Mouse (Mus musculus) MEL (cell line): ENCODE measurements around the gene Hoxc10. TPM values are rescaled to one million over a fixed set of nuclear protein-coding genes. Genes with fewer than 3 reads are reported as not detected.

ENCODE experiments used
- DNase-seq: peaks from one replicate; pipeline ENCODE4 v3.0.0; 2011; ENCODE audit warnings: low read depth, low spot score
- H3K27ac ChIP-seq: 2 replicates; pipeline ENCODE4 v1.5.1; 2012; ENCODE audit warnings: low read depth, mild to moderate bottlenecking, control low read depth, low read length, moderate library complexity; ENCODE audit not compliant: control insufficient read depth
- H3K27me3 ChIP-seq, 2 experiments: fragments of 150-350 bp in 1 of 2; sonication (generic) in 1 of 2; 2 replicates each; pipeline ENCODE4 v1.6.1; 2012; ENCODE audit warnings: low read length in 2 of 2, mild to moderate bottlenecking in 2 of 2, improper control_type of control experiment in 1 of 2, moderate library complexity in 1 of 2; ENCODE audit not compliant: insufficient read depth in 2 of 2, control insufficient read depth in 1 of 2
- H3K36me3 ChIP-seq, 2 experiments: 2 replicates each; pipeline ENCODE4 v1.6.1; 2012 to 2014; ENCODE audit warnings: low read length in 2 of 2, improper control_type of control experiment in 1 of 2, inconsistent platforms in 1 of 2, mild to moderate bottlenecking in 1 of 2; ENCODE audit not compliant: insufficient read depth in 2 of 2, control insufficient read depth in 1 of 2
- H3K4me1 ChIP-seq, 2 experiments: fragments of 150-350 bp in 1 of 2; sonication (generic) in 1 of 2; 2 replicates each; pipeline ENCODE4 v1.6.1; 2012; ENCODE audit warnings: low read length in 2 of 2, improper control_type of control experiment in 1 of 2, mild to moderate bottlenecking in 1 of 2; ENCODE audit not compliant: insufficient read depth in 2 of 2, control insufficient read depth in 1 of 2
- H3K4me3 ChIP-seq, 2 experiments: fragments of 150-350 bp in 1 of 2; sonication (generic) in 1 of 2; 2 replicates each; pipeline ENCODE4 v1.5.1; 2012; ENCODE audit warnings: low read depth in 2 of 2, low read length in 2 of 2, mild to moderate bottlenecking in 2 of 2, moderate library complexity in 2 of 2, control low read depth in 1 of 2, improper control_type of control experiment in 1 of 2; ENCODE audit not compliant: control insufficient read depth in 1 of 2, insufficient read depth in 1 of 2
- H3K79me2 ChIP-seq: 2 replicates; pipeline ENCODE4 v1.6.1; 2012; ENCODE audit warnings: mild to moderate bottlenecking, low read length, moderate library complexity; ENCODE audit not compliant: control insufficient read depth, poor library complexity, insufficient read depth
- H3K9ac ChIP-seq: 2 replicates; pipeline ENCODE4 v1.6.1; 2012; ENCODE audit warnings: low read depth, mild to moderate bottlenecking, control low read depth, low read length, moderate library complexity; ENCODE audit not compliant: control insufficient read depth, poor library complexity, severe bottlenecking
- H3K9me3 ChIP-seq: fragments of 150-350 bp; sonication (generic); replicated peaks from 2 replicates; pipeline ENCODE4 v1.6.1; 2012; ENCODE audit warnings: mild to moderate bottlenecking, low read length, improper control_type of control experiment, moderate library complexity; ENCODE audit not compliant: insufficient read depth
- CHD1 ChIP-seq: IDR thresholded peaks from 2 replicates; pipeline ENCODE4 v1.6.1; 2012; ENCODE audit warnings: low read depth, mild to moderate bottlenecking, inconsistent platforms, low read length, improper control_type of control experiment
- CHD2 ChIP-seq: IDR thresholded peaks from 2 replicates; pipeline ENCODE4 v1.6.1; 2011; ENCODE audit warnings: low read length, improper control_type of control experiment
- CTCF ChIP-seq, 3 experiments: IDR thresholded peaks in 2 of 3; conservative IDR thresholded peaks in 1 of 3; 2 replicates each; pipeline ENCODE4 v1.5.1; 2011 to 2012; ENCODE audit warnings: low read length in 3 of 3, low read depth in 2 of 3, mild to moderate bottlenecking in 2 of 3, improper control_type of control experiment in 1 of 3, inconsistent platforms in 1 of 3, mixed read lengths in 1 of 3, moderate library complexity in 1 of 3; ENCODE audit not compliant: control insufficient read depth in 1 of 3, insufficient read depth in 1 of 3, poor library complexity in 1 of 3, severe bottlenecking in 1 of 3
- E2F4 ChIP-seq: IDR thresholded peaks from 2 replicates; pipeline ENCODE4 v1.6.1; 2011; ENCODE audit warnings: low read depth, low read length, improper control_type of control experiment, borderline replicate concordance
- EP300 ChIP-seq, 2 experiments: IDR thresholded peaks; 2 replicates each; pipeline ENCODE4 v1.6.1; 2011; ENCODE audit warnings: improper control_type of control experiment in 2 of 2, low read length in 2 of 2, low read depth in 1 of 2, mild to moderate bottlenecking in 1 of 2
- GABPA ChIP-seq: IDR thresholded peaks from 2 replicates; pipeline ENCODE4 v1.6.1; 2012; ENCODE audit warnings: low read depth, mild to moderate bottlenecking, inconsistent platforms, low read length, improper control_type of control experiment, moderate library complexity
- GATA1 ChIP-seq: IDR thresholded peaks from 2 replicates; pipeline ENCODE4 v1.6.1; 2011; ENCODE audit warnings: low read depth, low read length, improper control_type of control experiment
- HCFC1 ChIP-seq: IDR thresholded peaks from 2 replicates; pipeline ENCODE4 v1.6.1; 2012; ENCODE audit warnings: low read depth, mild to moderate bottlenecking, inconsistent platforms, low read length, improper control_type of control experiment, moderate library complexity
- JUND ChIP-seq: IDR thresholded peaks from 2 replicates; pipeline ENCODE4 v1.6.1; 2011; ENCODE audit warnings: low read depth, mild to moderate bottlenecking, improper control_type of control experiment, low read length
- MAX ChIP-seq: IDR thresholded peaks from 2 replicates; pipeline ENCODE4 v1.6.1; 2011; ENCODE audit warnings: low read length, improper control_type of control experiment
- MAZ ChIP-seq: IDR thresholded peaks from 2 replicates; pipeline ENCODE4 v1.6.1; 2012; ENCODE audit warnings: low read depth, mild to moderate bottlenecking, inconsistent platforms, low read length, improper control_type of control experiment
- MEF2A ChIP-seq: IDR thresholded peaks from 2 replicates; pipeline ENCODE4 v1.6.1; 2014; ENCODE audit warnings: low read depth, mild to moderate bottlenecking, inconsistent platforms, low read length, improper control_type of control experiment; ENCODE audit not compliant: poor library complexity, insufficient replicate concordance, severe bottlenecking; ENCODE audit errors: extremely low read depth
- MXI1 ChIP-seq: IDR thresholded peaks from 2 replicates; pipeline ENCODE4 v1.6.1; 2011; ENCODE audit warnings: mild to moderate bottlenecking, low read depth, low read length, improper control_type of control experiment
- NELFE ChIP-seq: IDR thresholded peaks from 2 replicates; pipeline ENCODE4 v1.6.1; 2011; ENCODE audit warnings: low read depth, low read length, improper control_type of control experiment
- NRF1 ChIP-seq: IDR thresholded peaks from 2 replicates; pipeline ENCODE4 v1.6.1; 2014; ENCODE audit warnings: low read depth, mild to moderate bottlenecking, inconsistent platforms, low read length, improper control_type of control experiment, moderate library complexity; ENCODE audit not compliant: poor library complexity, insufficient read depth, severe bottlenecking
- POLR2A ChIP-seq, 2 experiments: IDR thresholded peaks; 2 replicates each; pipeline ENCODE4 v1.6.1; 2011 to 2012; ENCODE audit warnings: low read length in 2 of 2, mild to moderate bottlenecking in 2 of 2, control low read depth in 1 of 2, improper control_type of control experiment in 1 of 2, low read depth in 1 of 2, moderate library complexity in 1 of 2; ENCODE audit not compliant: control insufficient read depth in 1 of 2, insufficient read depth in 1 of 2, poor library complexity in 1 of 2
- POLR2AphosphoS2 ChIP-seq: IDR thresholded peaks from 2 replicates; pipeline ENCODE4 v1.6.1; 2011; ENCODE audit warnings: low read length, improper control_type of control experiment
- POLR2AphosphoS5 ChIP-seq: IDR thresholded peaks from 2 replicates; pipeline ENCODE4 v1.6.1; 2012; ENCODE audit warnings: low read depth, borderline replicate concordance, mild to moderate bottlenecking, inconsistent platforms, low read length, moderate library complexity, mixed read lengths
- SMC3 ChIP-seq: IDR thresholded peaks from 2 replicates; pipeline ENCODE4 v1.6.1; 2011; ENCODE audit warnings: low read depth, low read length, improper control_type of control experiment
- TBP ChIP-seq: IDR thresholded peaks from 2 replicates; pipeline ENCODE4 v1.8.0; 2011; ENCODE audit warnings: low read depth, low read length, improper control_type of control experiment
- TCF12 ChIP-seq: IDR thresholded peaks from 2 replicates; pipeline ENCODE4 v1.6.1; 2014; ENCODE audit warnings: low read depth, mild to moderate bottlenecking, inconsistent platforms, low read length, improper control_type of control experiment, moderate library complexity
- UBTF ChIP-seq: IDR thresholded peaks from 2 replicates; pipeline ENCODE4 v1.6.1; 2012; ENCODE audit warnings: low read depth, mild to moderate bottlenecking, inconsistent platforms, low read length, improper control_type of control experiment, moderate library complexity, borderline replicate concordance; ENCODE audit not compliant: insufficient read depth
- USF1 ChIP-seq: IDR thresholded peaks from 2 replicates; pipeline ENCODE4 v1.6.1; 2014; ENCODE audit warnings: low read depth, mild to moderate bottlenecking, inconsistent platforms, low read length, improper control_type of control experiment, moderate library complexity
- USF2 ChIP-seq, 2 experiments: IDR thresholded peaks; 2 replicates each; pipeline ENCODE4 v1.6.1; 2011 to 2012; ENCODE audit warnings: improper control_type of control experiment in 2 of 2, low read length in 2 of 2, borderline replicate concordance in 1 of 2, inconsistent platforms in 1 of 2, low read depth in 1 of 2, mild to moderate bottlenecking in 1 of 2; ENCODE audit not compliant: insufficient read depth in 1 of 2
- ZC3H11A ChIP-seq: IDR thresholded peaks from 2 replicates; pipeline ENCODE4 v1.6.1; 2012; ENCODE audit warnings: low read depth, mild to moderate bottlenecking, inconsistent platforms, low read length, improper control_type of control experiment
- ZMIZ1 ChIP-seq: IDR thresholded peaks from 2 replicates; pipeline ENCODE4 v1.6.1; 2012; ENCODE audit warnings: low read depth, mild to moderate bottlenecking, inconsistent platforms, low read length, improper control_type of control experiment, moderate library complexity
- polyA plus RNA-seq, 2 experiments: library from polyadenylated mRNA; stranded (reverse) in 1 of 2; unstranded in 1 of 2; fragments of >175 nt in 1 of 2; fragments of >200 nt in 1 of 2; gene quantifications; 2 replicates each; pipeline versions ENCODE4 v1.2.1 to v1.2.4; 2012; ENCODE audit warnings: low replicate concordance in 2 of 2, low read depth in 1 of 2; ENCODE audit not compliant: insufficient read length in 2 of 2, insufficient read depth in 1 of 2, missing spikeins in 1 of 2
- total RNA-seq: library from RNA; depleted of rRNA; stranded (reverse); fragments of 300-350 nt; gene quantifications from 2 replicates; pipeline ENCODE4 v1.2.3, GENCODE M21; 2012

Hoxc10 gene
- total and polyA plus RNA-seq, 3 experiments: 6.8 to 24.8 TPM; not detected in 1

- H3K4me1 ChIP-seq: peaks cover 16 to 23% of the 10 kb centered on the region in 2 experiments
- peaks cover 0 to 18% of the 10 kb centered on the region in 2 experiments; a peak in 2 of 4 replicates for H3K36me3 ChIP-seq
- TF ChIP-seq E2F4 (peak; percentile 46; the same call in 1 of the 2 replicates), CHD2 (no peak; the same call in 1 of the 2 replicates), MAX (no peak; the same call in none of the 2 replicates), ZC3H11A (no peak), MXI1 (no peak), HCFC1 (peak; percentile 16; the same call in 1 of the 2 replicates), CHD1 (peak; percentile 46; the same call in 1 of the 2 replicates), GATA1 (no peak), POLR2A (IDR thresholded peaks at IDR 0.05; ENCODE audit: control insufficient read depth in 1 of 2, insufficient read depth in 1 of 2, low read depth in 1 of 2, low read length in 2 of 2, poor library complexity in 1 of 2) (no peak), ZMIZ1 (no peak), USF1 (0 out of 2 replicates have a peak, but pooled peaks have one; percentile 4), NRF1 (no peak), JUND (no peak), MEF2A (no peak), NELFE (no peak), SMC3 (no peak), MAZ (no peak), CTCF (IDR thresholded peaks at IDR 0.05 in 2 of 3, conservative IDR thresholded peaks at IDR 0.05 in 1 of 3; ENCODE audit: control insufficient read depth in 1 of 3, insufficient read depth in 1 of 3, low read depth in 2 of 3, low read length in 3 of 3, poor library complexity in 1 of 3, severe bottlenecking in 1 of 3) (no peak), POLR2AphosphoS5 (no peak), USF2 (IDR thresholded peaks at IDR 0.05; ENCODE audit: borderline replicate concordance in 1 of 2, insufficient read depth in 1 of 2, low read depth in 1 of 2, low read length in 2 of 2) (no peak), UBTF (0 out of 2 replicates have a peak, but pooled peaks have one; percentile 6), EP300 (IDR thresholded peaks at IDR 0.05; ENCODE audit: low read depth in 1 of 2, low read length in 2 of 2) (peak in 1 of 2 experiments; percentile 26; a peak in 2 of 4 replicates), TBP (0 out of 2 replicates have a peak, but pooled peaks have one; percentile 37), POLR2AphosphoS2 (no peak), TCF12 (no peak), GABPA (no peak)
- H3K27ac ChIP-seq: peak overlapping the region; percentile 83
- H3K4me3 ChIP-seq: peak overlapping the region; percentile 81 to 89
- H3K9me3 ChIP-seq: no peaks in the 10 kb centered on the region
- H3K79me2 ChIP-seq: peaks cover 54% of the 10 kb centered on the region
- H3K9ac ChIP-seq: peak overlapping the region; percentile 93
- no peaks in the 10 kb centered on the region for H3K27me3 ChIP-seq
- peak; percentile 68 for DNase-seq
These were observed 10.9 kb downstream of the Hoxc10 start for GRCm38 (mm10) chr15:102977423-102977974.
